Mouse (Mus musculus): ENCODE results near the gene Cnih1. TPM values are rescaled to one million over a fixed set of nuclear protein-coding genes. Genes with fewer than 3 reads are reported as not detected.

Cnih1 gene
- polyA plus RNA-seq, 1 experiment from 2014 or later, result 188 TPM

Other genes with a start within 250 kb of the Cnih1 start
- gene Cdkn3, start 27.9 kb downstream of the Cnih1 start, polyA plus RNA-seq (2015; fragmentation: Nextera tagmentation; extraction: Ambion mirVana), result 38.7 and 38.8 TPM in 2 replicates
- 67.2 and 69.8 TPM in 2 replicates for gene Gmfb, start 33.8 kb upstream of the Cnih1 start, polyA plus RNA-seq (2015; fragmentation: Nextera tagmentation; extraction: Ambion mirVana)
- gene Cgrrf1, start 43.7 kb upstream of the Cnih1 start, polyA plus RNA-seq (2015; fragmentation: Nextera tagmentation; extraction: Ambion mirVana), result 20.9 and 22.3 TPM in 2 replicates
- gene Samd4, start 94.4 kb upstream of the Cnih1 start, polyA plus RNA-seq (2015; fragmentation: Nextera tagmentation; extraction: Ambion mirVana), result 14.6 and 15.4 TPM in 2 replicates

Measured in embryonic facial prominence, embryonic 15.5 days (tissue).